Mouse (Mus musculus): ENCODE measurements around the gene Dusp2. TPM values are rescaled to one million over a fixed set of nuclear protein-coding genes. Genes with fewer than 3 reads are reported as not detected.

Gene Dusp2
- polyA plus RNA-seq, 1 experiment from 2014 or later = 3.2 TPM

Other genes with a start within 250 kb of the Dusp2 start
- 81.4 and 84.8 TPM in 2 replicates for gene Ncaph, start 202.2 kb upstream of the Dusp2 start, polyA plus RNA-seq (2014; fragmentation: Nextera tagmentation; extraction: Ambion mirVana)
- gene Itpripl1, start 192.7 kb upstream of the Dusp2 start, polyA plus RNA-seq (2014; fragmentation: Nextera tagmentation; extraction: Ambion mirVana) = 29.5 and 30.0 TPM in 2 replicates
- 2.4 and 3.1 TPM in 2 replicates for gene 1810024B03Rik, start 127.9 kb upstream of the Dusp2 start, polyA plus RNA-seq (2014; fragmentation: Nextera tagmentation; extraction: Ambion mirVana)
- 72.5 and 79.5 TPM in 2 replicates for gene Snrnp200, start 127.8 kb upstream of the Dusp2 start, polyA plus RNA-seq (2014; fragmentation: Nextera tagmentation; extraction: Ambion mirVana)
- 56.1 and 57.1 TPM in 2 replicates for gene Ciao1, start 88.3 kb upstream of the Dusp2 start, polyA plus RNA-seq (2014; fragmentation: Nextera tagmentation; extraction: Ambion mirVana)
- 21.1 TPM in 2 replicates for gene Tmem127, start 88.3 kb upstream of the Dusp2 start, polyA plus RNA-seq (2014; fragmentation: Nextera tagmentation; extraction: Ambion mirVana)
- 72.7 and 77.0 TPM in 2 replicates for gene Stard7, start 65.9 kb upstream of the Dusp2 start, polyA plus RNA-seq (2014; fragmentation: Nextera tagmentation; extraction: Ambion mirVana)
- not detected in 2 replicates for gene Astl, start 2.5 kb downstream of the Dusp2 start, polyA plus RNA-seq (2014; fragmentation: Nextera tagmentation; extraction: Ambion mirVana)
- 0.64 and 0.98 TPM in 2 replicates for gene Adra2b, start 27.0 kb downstream of the Dusp2 start, polyA plus RNA-seq (2014; fragmentation: Nextera tagmentation; extraction: Ambion mirVana)
- gene Gpat2, start 89.0 kb downstream of the Dusp2 start, polyA plus RNA-seq (2014; fragmentation: Nextera tagmentation; extraction: Ambion mirVana) = not detected in 2 replicates
- gene Fahd2a, start 108.4 kb downstream of the Dusp2 start, polyA plus RNA-seq (2014; fragmentation: Nextera tagmentation; extraction: Ambion mirVana) = 31.6 and 35.7 TPM in 2 replicates
- 6.3 and 6.9 TPM in 2 replicates for gene Kcnip3, start 185.9 kb downstream of the Dusp2 start, polyA plus RNA-seq (2014; fragmentation: Nextera tagmentation; extraction: Ambion mirVana)
- gene Prom2, start 205.3 kb downstream of the Dusp2 start, polyA plus RNA-seq (2014; fragmentation: Nextera tagmentation; extraction: Ambion mirVana) = 12.1 and 14.1 TPM in 2 replicates

Measured in stomach, embryonic 14.5 days (tissue).